Mouse (Mus musculus): ENCODE results near the gene Slc6a18. TPM values are rescaled to one million over a fixed set of nuclear protein-coding genes. Genes with fewer than 3 reads are reported as not detected.
A peak's percentile ranks its signal among the peaks of the same experiment; 100 is the strongest.

Gene Slc6a18
- polyA plus RNA-seq, 1 experiment, result not detected

- TF ChIP-seq MYOG (IDR thresholded peaks at IDR 0.05; ENCODE audit: control insufficient read depth, extremely low read depth, insufficient read length) (no peak), CEBPB (IDR thresholded peaks at IDR 0.05; ENCODE audit: low read depth) (peak; percentile 19)
- Histone ChIP-seq H3K36me3 (ENCODE audit: control insufficient read depth, insufficient read depth) (no peaks in the 10 kb centered on the region), H3K27me3 (ENCODE audit: control insufficient read depth, insufficient read depth, insufficient read length) (peaks cover under 1% of the 10 kb centered on the region), H3K4me3 (ENCODE audit: insufficient read depth, poor library complexity, severe bottlenecking) (no peak overlapping the region), H3ac (ENCODE audit: control insufficient read depth, insufficient read length, low read depth) (no peak overlapping the region), H3K79me3 (ENCODE audit: low read depth) (no peaks in the 10 kb centered on the region), H3K79me2 (ENCODE audit: control insufficient read depth, insufficient read depth) (no peaks in the 10 kb centered on the region)
Measured at GRCm38 (mm10) chr13:73683682-73684081, 5.9 kb upstream of the Slc6a18 start.

- Histone ChIP-seq H3ac (ENCODE audit: control insufficient read depth, insufficient read length, low read depth) (no peak overlapping the region), H3K36me3 (ENCODE audit: control insufficient read depth, insufficient read depth) (no peaks in the 10 kb centered on the region), H3K79me2 (ENCODE audit: control insufficient read depth, insufficient read depth) (no peaks in the 10 kb centered on the region), H3K4me3 (ENCODE audit: insufficient read depth, poor library complexity, severe bottlenecking) (no peak overlapping the region), H3K79me3 (ENCODE audit: low read depth) (no peaks in the 10 kb centered on the region), H3K27me3 (ENCODE audit: control insufficient read depth, insufficient read depth, insufficient read length) (peaks cover 5% of the 10 kb centered on the region)
- TF ChIP-seq FOSL1 (IDR thresholded peaks at IDR 0.05; ENCODE audit: insufficient read depth, low read length, poor library complexity, severe bottlenecking) (no peak), CEBPB (IDR thresholded peaks at IDR 0.05; ENCODE audit: low read depth) (no peak), USF1 (IDR thresholded peaks at IDR 0.05; ENCODE audit: low read depth) (no peak), CTCF (IDR thresholded peaks at IDR 0.05; ENCODE audit: control insufficient read depth, insufficient read depth, insufficient read length) (no peak)
Measured at GRCm38 (mm10) chr13:73682226-73682625, 4.4 kb upstream of the Slc6a18 start.

GRCm38 (mm10) chr13:73680394-73680793 is 2.6 kb upstream of the Slc6a18 start:
- TF ChIP-seq MAX (IDR thresholded peaks at IDR 0.05), result no peak
- no peak for TF ChIP-seq MYOG (IDR thresholded peaks at IDR 0.05; ENCODE audit: control insufficient read depth, extremely low read depth, insufficient read length)
- no peak for TF ChIP-seq MYOD1 (IDR thresholded peaks at IDR 0.05; ENCODE audit: control insufficient read depth, insufficient read length, low read depth)
- TF ChIP-seq USF1 (IDR thresholded peaks at IDR 0.05; ENCODE audit: low read depth), result no peak
- TF ChIP-seq CEBPB (IDR thresholded peaks at IDR 0.05; ENCODE audit: low read depth), result no peak
- no peak for TF ChIP-seq FOSL1 (IDR thresholded peaks at IDR 0.05; ENCODE audit: insufficient read depth, low read length, poor library complexity, severe bottlenecking)
- TF ChIP-seq CTCF (IDR thresholded peaks at IDR 0.05; ENCODE audit: control insufficient read depth, insufficient read depth, insufficient read length), result no peak
- no peaks in the 10 kb centered on the region for H3K79me2 ChIP-seq (ENCODE audit: control insufficient read depth, insufficient read depth)
- no peak overlapping the region for H3ac ChIP-seq (ENCODE audit: control insufficient read depth, insufficient read length, low read depth)
- H3K4me3 ChIP-seq (ENCODE audit: insufficient read depth, poor library complexity, severe bottlenecking), result no peak overlapping the region
- H3K27me3 ChIP-seq (ENCODE audit: control insufficient read depth, insufficient read depth, insufficient read length), result peaks cover 17% of the 10 kb centered on the region
- no peaks in the 10 kb centered on the region for H3K36me3 ChIP-seq (ENCODE audit: control insufficient read depth, insufficient read depth)
- H3K79me3 ChIP-seq (ENCODE audit: low read depth), result no peaks in the 10 kb centered on the region

GRCm38 (mm10) chr13:73679311-73679710 is 1.5 kb upstream of the Slc6a18 start:
- Histone ChIP-seq H3ac (ENCODE audit: control insufficient read depth, insufficient read length, low read depth) (no peak overlapping the region), H3K79me2 (ENCODE audit: control insufficient read depth, insufficient read depth) (no peaks in the 10 kb centered on the region), H3K27me3 (ENCODE audit: control insufficient read depth, insufficient read depth, insufficient read length) (peaks cover 26% of the 10 kb centered on the region), H3K4me3 (ENCODE audit: insufficient read depth, poor library complexity, severe bottlenecking) (no peak overlapping the region), H3K79me3 (ENCODE audit: low read depth) (no peaks in the 10 kb centered on the region), H3K36me3 (ENCODE audit: control insufficient read depth, insufficient read depth) (no peaks in the 10 kb centered on the region)
- TF ChIP-seq MYOG (IDR thresholded peaks at IDR 0.05; ENCODE audit: control insufficient read depth, extremely low read depth, insufficient read length) (no peak), FOSL1 (IDR thresholded peaks at IDR 0.05; ENCODE audit: insufficient read depth, low read length, poor library complexity, severe bottlenecking) (no peak)

GRCm38 (mm10) chr13:73675161-73675560 is 2.7 kb downstream of the Slc6a18 start:
- Histone ChIP-seq H3K79me2 (ENCODE audit: control insufficient read depth, insufficient read depth) (no peaks in the 10 kb centered on the region), H3K27me3 (ENCODE audit: control insufficient read depth, insufficient read depth, insufficient read length) (peaks cover 44% of the 10 kb centered on the region), H3K79me3 (ENCODE audit: low read depth) (no peaks in the 10 kb centered on the region), H3K4me3 (ENCODE audit: insufficient read depth, poor library complexity, severe bottlenecking) (no peak overlapping the region), H3K36me3 (ENCODE audit: control insufficient read depth, insufficient read depth) (no peaks in the 10 kb centered on the region), H3ac (ENCODE audit: control insufficient read depth, insufficient read length, low read depth) (no peak overlapping the region)
- no peak for TF ChIP-seq CEBPB (IDR thresholded peaks at IDR 0.05; ENCODE audit: low read depth)

GRCm38 (mm10) chr13:73660163-73660695 is 17.6 kb downstream of the Slc6a18 start:
- Histone ChIP-seq H3K27me3 (ENCODE audit: control insufficient read depth, insufficient read depth, insufficient read length) (peaks cover 6% of the 10 kb centered on the region), H3K4me3 (ENCODE audit: insufficient read depth, poor library complexity, severe bottlenecking) (no peak overlapping the region), H3K79me3 (ENCODE audit: low read depth) (no peaks in the 10 kb centered on the region), H3K79me2 (ENCODE audit: control insufficient read depth, insufficient read depth) (no peaks in the 10 kb centered on the region), H3K36me3 (ENCODE audit: control insufficient read depth, insufficient read depth) (no peaks in the 10 kb centered on the region), H3ac (ENCODE audit: control insufficient read depth, insufficient read length, low read depth) (no peak overlapping the region)
- TF ChIP-seq MYOD1 (IDR thresholded peaks at IDR 0.05; ENCODE audit: control insufficient read depth, insufficient read length, low read depth) (no peak), MYOG (IDR thresholded peaks at IDR 0.05; ENCODE audit: control insufficient read depth, extremely low read depth, insufficient read length) (no peak), USF1 (IDR thresholded peaks at IDR 0.05; ENCODE audit: low read depth) (no peak), FOSL1 (IDR thresholded peaks at IDR 0.05; ENCODE audit: insufficient read depth, low read length, poor library complexity, severe bottlenecking) (no peak), MAX (IDR thresholded peaks at IDR 0.05) (no peak), CTCF (IDR thresholded peaks at IDR 0.05; ENCODE audit: control insufficient read depth, insufficient read depth, insufficient read length) (no peak), CEBPB (IDR thresholded peaks at IDR 0.05; ENCODE audit: low read depth) (no peak)

All from C2C12 (cell line).